Comparison of ENCODE assay signal across 8 mouse cellular contexts in the genomic region with DNA sequence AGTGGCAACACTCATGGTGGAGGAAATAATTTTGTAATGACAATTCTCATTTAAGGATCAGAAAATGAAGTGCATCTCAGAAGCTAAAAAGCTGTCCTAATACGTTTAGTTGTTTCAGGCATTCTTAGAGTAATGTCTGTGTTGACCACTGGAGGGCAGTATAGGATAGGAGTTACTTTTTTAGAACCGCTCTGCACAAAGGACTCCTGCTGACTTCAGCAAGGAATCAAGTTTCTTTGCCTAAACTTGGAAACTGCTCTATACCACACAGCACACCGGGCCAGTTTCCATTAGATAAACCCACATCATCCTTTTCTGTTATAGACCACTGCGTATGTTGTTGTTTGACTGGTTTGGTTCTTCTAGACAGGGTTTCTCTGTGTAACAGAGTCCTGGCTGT. TPM values are rescaled to one million over a fixed set of nuclear protein-coding genes. Genes with fewer than 3 reads are reported as not detected.
DNase-seq lines count a peak whose midpoint lies in the region; ATAC-seq and TF ChIP-seq lines count a peak whose summit lies in the region.

No protein-coding gene starts in this region.

- H3K27ac ChIP-seq in limb, embryonic 11.5 days (replicated peaks; ENCODE audit: low read depth, low read length), result no peak overlapping the region
- no peak overlapping the region for H3K27ac ChIP-seq in midbrain, postnatal 0 days (ENCODE audit: low read depth, low read length)

- no peak overlapping the region for H3K9ac ChIP-seq in limb, embryonic 11.5 days (ENCODE audit: low read length)
- no peak overlapping the region for H3K9ac ChIP-seq in midbrain, postnatal 0 days (replicated peaks; ENCODE audit: low read length, poor library complexity, severe bottlenecking)

- peak; percentile 28 for DNase-seq in 3134 (ENCODE audit: extremely low read depth, insufficient read length, low spot score)
- DNase-seq in CD8-positive naive resting alpha-beta T cell, adult 2 months (ENCODE audit: low read depth in 2 of 2, low spot score in 2 of 2), result peak; percentile 44 to 74
- peak; percentile 77 for DNase-seq in cerebellum, adult 9-10 months
- DNase-seq in kidney, adult 11 months, result peak; percentile 20
- peak; percentile 53 for DNase-seq in limb, embryonic 11.5 days (ENCODE audit: low spot score)
- DNase-seq in midbrain, postnatal 0 days (ENCODE audit: low spot score), result peak; percentile 92
- DNase-seq in ovary, adult 18-20 months (ENCODE audit: low spot score), result no peak

- peak; percentile 89 for TF ChIP-seq CTCF in midbrain, postnatal 0 days (IDR thresholded peaks at IDR 0.05)

- WGBS in limb, embryonic 11.5 days, result 35% methylated on average over 4 of the region's 4 CpGs
- 27% methylated on average over 4 of the region's 4 CpGs for WGBS in midbrain, postnatal 0 days

- H3K4me2 ChIP-seq in limb, embryonic 11.5 days (ENCODE audit: low read depth, severe bottlenecking), result no peak overlapping the region
- H3K4me2 ChIP-seq in midbrain, postnatal 0 days (ENCODE audit: low read depth, low read length, poor library complexity, severe bottlenecking), result no peak overlapping the region

- peak; percentile 89 for ATAC-seq in frontal cortex, adult (ENCODE audit: low TSS enrichment)
- peak; percentile 35; the same call in 1 of the 2 replicates for ATAC-seq in limb, embryonic 11.5 days (ENCODE audit: insufficient number of reproducible peaks, low FRiP score, low TSS enrichment, low read depth)
- peak; percentile 62 for ATAC-seq in midbrain, postnatal 0 days (ENCODE audit: low FRiP score)

- H3K4me3 ChIP-seq in limb, embryonic 11.5 days (ENCODE audit: low read depth, low read length), result no peak overlapping the region
- H3K4me3 ChIP-seq in midbrain, postnatal 0 days (ENCODE audit: low read depth, low read length), result no peak overlapping the region

- H3K36me3 ChIP-seq in limb, embryonic 11.5 days (ENCODE audit: control insufficient read depth, insufficient read depth, low read length), result no peaks in the 10 kb centered on the region
- no peaks in the 10 kb centered on the region for H3K36me3 ChIP-seq in midbrain, postnatal 0 days (ENCODE audit: insufficient read depth, low read length)

- H3K4me1 ChIP-seq in limb, embryonic 11.5 days (ENCODE audit: control insufficient read depth, insufficient read depth, low read length), result no peaks in the 10 kb centered on the region
- no peaks in the 10 kb centered on the region for H3K4me1 ChIP-seq in midbrain, postnatal 0 days (ENCODE audit: insufficient read depth, low read length)

- no peaks in the 10 kb centered on the region for H3K9me3 ChIP-seq in limb, embryonic 11.5 days (ENCODE audit: control insufficient read depth, low read length)
- H3K9me3 ChIP-seq in midbrain, postnatal 0 days (ENCODE audit: low read length), result no peaks in the 10 kb centered on the region

- no peaks in the 10 kb centered on the region for H3K27me3 ChIP-seq in limb, embryonic 11.5 days (ENCODE audit: control insufficient read depth, insufficient read depth, low read length)
- H3K27me3 ChIP-seq in midbrain, postnatal 0 days (ENCODE audit: insufficient read depth, low read length), result no peaks in the 10 kb centered on the region

RNA-seq across cellular contexts. Expression of a gene that starts 11.4 kb away (rescaled TPM):
- polyA plus RNA-seq in limb, embryonic 11.5 days (2014; fragmentation: Nextera tagmentation; extraction: Ambion mirVana), result 42.7 and 45.7 TPM in 2 replicates
- 18.4 and 24.8 TPM in 2 replicates for total RNA-seq in midbrain, postnatal 0 days (2014; rRNA removed)
- 24.2 and 24.8 TPM in 2 replicates for polyA plus RNA-seq in midbrain, postnatal 0 days (2015; fragmentation: Nextera tagmentation; extraction: Ambion mirVana)

RNA-seq across cellular contexts. Expression of a gene that starts 43.7 kb away (rescaled TPM):
- polyA plus RNA-seq in limb, embryonic 11.5 days (2014; fragmentation: Nextera tagmentation; extraction: Ambion mirVana), result 74.5 and 74.9 TPM in 2 replicates
- 39.0 and 122 TPM in 2 replicates for total RNA-seq in midbrain, postnatal 0 days (2014; rRNA removed)
- polyA plus RNA-seq in midbrain, postnatal 0 days (2015; fragmentation: Nextera tagmentation; extraction: Ambion mirVana), result 16.1 and 20.1 TPM in 2 replicates

RNA-seq across cellular contexts. Expression of a gene that starts 52.5 kb away (rescaled TPM):
- polyA plus RNA-seq in limb, embryonic 11.5 days (2014; fragmentation: Nextera tagmentation; extraction: Ambion mirVana), result 0.82 and 1.5 TPM in 2 replicates
- 1.8 and 7.8 TPM in 2 replicates for total RNA-seq in midbrain, postnatal 0 days (2014; rRNA removed)
- polyA plus RNA-seq in midbrain, postnatal 0 days (2015; fragmentation: Nextera tagmentation; extraction: Ambion mirVana), result 0.92 and 1.1 TPM in 2 replicates

Comparison
In these comparisons a context has a peak if more than half of its experiments do, and no peak if none do; other contexts are left out.
1. ATAC-seq: peak in every context shown above with its lines; median percentile 89 in frontal cortex, adult; 62 in midbrain, postnatal 0 days; 35 in limb, embryonic 11.5 days.